Comparison of ENCODE assay signal across 15 mouse cellular contexts in genomic region chr11:85406531-85406930, GRCm38 (mm10). TPM values are rescaled to one million over a fixed set of nuclear protein-coding genes. Genes with fewer than 3 reads are reported as not detected.
A peak's percentile ranks its signal among the peaks of the same experiment; 100 is the strongest.
DNase-seq lines count a peak whose midpoint lies in the region; ATAC-seq and TF ChIP-seq lines count a peak whose summit lies in the region.
"Had no signal": no experiment of that assay in that cellular context is flagged by ENCODE, and none has a peak within 500 bp of the region (broad histone marks: within the 10 kb centered on the region; RNA-seq: fewer than 3 reads in every experiment).

No protein-coding gene starts in this region.

- H3K9ac ChIP-seq in kidney, embryonic 14.5 days (ENCODE audit: low read depth, low read length): no peak overlapping the region
- H3K9ac ChIP-seq: embryonic facial prominence, embryonic 12.5 days had no signal

- no peak overlapping the region for H3K4me3 ChIP-seq in gastrocnemius, adult 2 months
- H3K4me3 ChIP-seq in kidney, adult 2 months (ENCODE audit: insufficient read depth, low read depth, low read length): no peak overlapping the region
- no peak overlapping the region for H3K4me3 ChIP-seq in kidney, embryonic 14.5 days (ENCODE audit: low read length)
- H3K4me3 ChIP-seq: embryonic facial prominence, embryonic 12.5 days had no signal

- TF ChIP-seq POLR2A in kidney, adult 2 months (IDR thresholded peaks at IDR 0.05; ENCODE audit: low read depth, low read length): no peak

- DNase-seq in gastrocnemius, adult 2 months: peak; percentile 55
- DNase-seq in gastrocnemius, postnatal 14 days: no peak
- peak; percentile 89 for DNase-seq in kidney, adult 2 months
- DNase-seq in cerebellum, adult 8-10 months: peak; percentile 59
- peak; percentile 63 for DNase-seq in kidney, postnatal 10 days
- DNase-seq in adrenal gland, postnatal 14 days: no peak
- no peak for DNase-seq in ovary, postnatal 36 days (ENCODE audit: low spot score)
- DNase-seq: gastrocnemius, postnatal 10 days; layer of hippocampus, postnatal 36 days; thymus, postnatal 25 days had no signal

- no peaks in the 10 kb centered on the region for H3K27me3 ChIP-seq in kidney, adult 2 months (replicated peaks; ENCODE audit: control insufficient read depth, insufficient read depth, low read length)
- H3K27me3 ChIP-seq in kidney, embryonic 14.5 days (ENCODE audit: control insufficient read depth, insufficient read depth, low read length): no peaks in the 10 kb centered on the region
- H3K27me3 ChIP-seq: embryonic facial prominence, embryonic 12.5 days had no signal

- H3K36me3 ChIP-seq in kidney, adult 2 months (ENCODE audit: control insufficient read depth, insufficient read depth, low read length): no peaks in the 10 kb centered on the region
- H3K36me3 ChIP-seq in kidney, embryonic 14.5 days (ENCODE audit: control insufficient read depth, insufficient read depth, low read length): no peaks in the 10 kb centered on the region
- H3K36me3 ChIP-seq: embryonic facial prominence, embryonic 12.5 days had no signal

- ATAC-seq in kidney, embryonic 14.5 days (ENCODE audit: low FRiP score, low TSS enrichment): no peak
- ATAC-seq: activated CD4-positive, CD25-positive, alpha-beta regulatory T cell, adult 4 months; hindbrain, postnatal 0 days had no signal

- no peaks in the 10 kb centered on the region for H3K9me3 ChIP-seq in kidney, embryonic 14.5 days (ENCODE audit: control insufficient read depth, low read length)
- H3K9me3 ChIP-seq: embryonic facial prominence, embryonic 12.5 days had no signal

- H3K27ac ChIP-seq in gastrocnemius, adult 2 months: no peak overlapping the region
- H3K27ac ChIP-seq in kidney, adult 2 months (ENCODE audit: insufficient read depth, low read depth, low read length): no peak overlapping the region
- H3K27ac ChIP-seq in kidney, embryonic 14.5 days (ENCODE audit: low read depth, low read length): no peak overlapping the region
- H3K27ac ChIP-seq: embryonic facial prominence, embryonic 12.5 days; hindbrain, postnatal 0 days had no signal

- intact Hi-C loops in gastrocnemius, adult 2 months (cut with DNase I): no loop called here
- intact Hi-C loops in gastrocnemius, postnatal 14 days (cut with DNase I; ENCODE audit: low total_unique reads): no loop called here

- no peak for TF ChIP-seq CTCF in gastrocnemius, adult 2 months (IDR thresholded peaks at IDR 0.05)
- no peak for TF ChIP-seq CTCF in kidney, adult 2 months (conservative IDR thresholded peaks at IDR 0.05; ENCODE audit: insufficient read depth, insufficient read length, low read depth, low read length)

- WGBS in kidney, adult 2 months: 40% methylated on average over 3 of the region's 3 CpGs
- 80% methylated on average over 3 of the region's 3 CpGs for WGBS in kidney, embryonic 14.5 days

- H3K4me2 ChIP-seq in kidney, embryonic 14.5 days (replicated peaks; ENCODE audit: low read depth, low read length): no peak overlapping the region
- H3K4me2 ChIP-seq: embryonic facial prominence, embryonic 12.5 days; liver, embryonic 11.5 days had no signal

- H3K4me1 ChIP-seq in kidney, adult 2 months (ENCODE audit: control insufficient read depth, insufficient read depth, low read length): peaks cover 2% of the 10 kb centered on the region; the same call in 1 of the 2 replicates
- no peaks in the 10 kb centered on the region for H3K4me1 ChIP-seq in kidney, embryonic 14.5 days (ENCODE audit: control insufficient read depth, insufficient read depth, low read length)

RNA-seq across cellular contexts. Expression of gene Bcas3, which starts 53.6 kb away (rescaled TPM):
- total RNA-seq in gastrocnemius, adult 2 months (2021): 10 to 100 TPM; 39.6 to 46.6 TPM
- total RNA-seq in gastrocnemius, postnatal 14 days (2021): 10 to 100 TPM; 25.3 to 28.5 TPM
- 47.3 and 48.1 TPM in 2 replicates for polyA plus RNA-seq in kidney, adult 2 months (2012; rRNA removed)
- 22.7 and 30.6 TPM in 2 replicates for polyA plus RNA-seq in kidney, embryonic 14.5 days (2014; fragmentation: Nextera tagmentation; extraction: Ambion mirVana)
- 39.2 and 40.5 TPM in 2 replicates for total RNA-seq in adrenal gland, postnatal 14 days (2021)

Comparison
In these comparisons a context has a peak if more than half of its experiments do, and no peak if none do; other contexts are left out.
1. DNase-seq: peak in gastrocnemius, adult 2 months (single experiment), kidney, adult 2 months (single experiment), cerebellum, adult 8-10 months (single experiment) and kidney, postnatal 10 days (single experiment); none in gastrocnemius, postnatal 14 days (single experiment), adrenal gland, postnatal 14 days (single experiment) and ovary, postnatal 36 days (single experiment).